Mouse (Mus musculus) lung, postnatal 0 days (tissue): ENCODE measurements around the gene Tspan7. TPM values are rescaled to one million over a fixed set of nuclear protein-coding genes. Genes with fewer than 3 reads are reported as not detected.
A peak's percentile ranks its signal among the peaks of the same experiment; 100 is the strongest.

Experiments used
- ATAC-seq: fragments of 200-750 bp; cut with Nextera tagmentation; 2 replicates; pipeline ENCODE4 v1.8.0; 2017; ENCODE audit warnings: moderate library complexity
- DNase-seq: peaks from one replicate; pipeline ENCODE4 v3.0.0-alpha.2; 2016; ENCODE audit warnings: low spot score
- H3K27ac ChIP-seq: fragments of 300-500 bp; sonication (generic); 2 replicates; pipeline ENCODE4 v1.5.1; 2014; ENCODE audit warnings: antibody characterized with exemption, mild to moderate bottlenecking, low read length, mixed read lengths
- H3K27me3 ChIP-seq: fragments of 300-500 bp; sonication (generic); replicated peaks from 2 replicates; pipeline ENCODE4 v1.6.1; 2014; ENCODE audit warnings: low read length, mixed read lengths; ENCODE audit not compliant: insufficient read depth
- H3K36me3 ChIP-seq: fragments of 300-500 bp; sonication (generic); 2 replicates; pipeline ENCODE4 v1.6.1; 2014; ENCODE audit warnings: low read length, mixed read lengths; ENCODE audit not compliant: insufficient read depth
- H3K4me1 ChIP-seq: fragments of 300-500 bp; sonication (generic); 2 replicates; pipeline ENCODE4 v1.6.1; 2014; ENCODE audit warnings: antibody characterized with exemption, low read depth, low read length, mixed read lengths; ENCODE audit not compliant: insufficient read depth
- H3K4me2 ChIP-seq: fragments of 300-500 bp; sonication (generic); replicated peaks from 2 replicates; pipeline ENCODE4 v1.6.1; 2014; ENCODE audit warnings: low read depth, mild to moderate bottlenecking, low read length, moderate library complexity, mixed read lengths
- H3K4me3 ChIP-seq: fragments of 300-500 bp; sonication (generic); 2 replicates; pipeline ENCODE4 v1.5.1; 2014; ENCODE audit warnings: low read depth, low read length
- H3K9ac ChIP-seq: fragments of 300-500 bp; sonication (generic); replicated peaks from 2 replicates; pipeline ENCODE4 v1.6.1; 2014; ENCODE audit warnings: low read depth, mild to moderate bottlenecking
- H3K9me3 ChIP-seq: fragments of 300-500 bp; sonication (generic); 2 replicates; pipeline ENCODE4 v1.6.1; 2016; ENCODE audit warnings: low read length, mixed read lengths
- CTCF ChIP-seq: IDR thresholded peaks from 2 replicates; pipeline ENCODE4 v1.5.1; 2016; ENCODE audit warnings: antibody characterized with exemption, mild to moderate bottlenecking
- EP300 ChIP-seq: IDR thresholded peaks from 2 replicates; pipeline ENCODE4 v1.6.1; 2016; ENCODE audit warnings: antibody characterized with exemption, mild to moderate bottlenecking, control low read depth
- whole genome bisulfite sequencing: fragments of 180-500 bp; shearing (Covaris S2); extraction: QIAGEN DNeasy Blood & Tissue Kit; methylation state at CpG from one replicate; pipeline ENCODE4 v1.1.7; 2014; 5-methylcytosine and 5-hydroxymethylcytosine counted together
- polyA plus RNA-seq: library from polyadenylated mRNA; unstranded; fragments of >200 nt; fragmentation: Nextera tagmentation; extraction: Ambion mirVana; gene quantifications from 2 replicates; pipeline ENCODE4 v1.2.1, GENCODE M21; 2015

Tspan7 gene
- polyA plus RNA-seq, 1 experiment from 2014 or later: 549 TPM

DNA sequence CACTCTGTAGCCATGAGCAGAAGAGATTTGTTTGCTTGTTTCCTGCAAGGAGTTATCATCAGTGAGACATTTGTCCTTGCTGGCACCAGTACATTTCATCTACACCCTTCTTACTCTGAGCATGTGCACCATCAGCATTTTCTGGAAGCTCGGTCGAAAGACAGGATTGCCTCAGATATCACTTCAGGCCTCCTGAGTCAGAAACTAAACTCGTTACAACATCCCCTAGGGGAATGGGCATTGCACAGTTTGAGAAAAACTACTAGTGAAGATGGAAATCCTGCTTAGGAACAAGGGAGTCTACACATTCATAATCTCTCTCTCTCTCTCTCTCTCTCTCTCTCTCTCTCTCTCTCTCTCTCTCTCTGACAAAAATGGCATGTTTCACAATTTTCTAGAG, 30.0 kb downstream of the Tspan7 start:
- Histone ChIP-seq H3K36me3 (no peaks in the 10 kb centered on the region), H3K4me3 (no peak overlapping the region), H3K27ac (no peak overlapping the region), H3K9me3 (no peaks in the 10 kb centered on the region), H3K27me3 (no peaks in the 10 kb centered on the region), H3K4me2 (no peak overlapping the region), H3K9ac (no peak overlapping the region), H3K4me1 (no peaks in the 10 kb centered on the region)
- DNase-seq (peak; percentile 13), ATAC-seq (no peak)
- WGBS: 50% methylated on average over 3 of the region's 3 CpGs
- TF ChIP-seq CTCF: no peak
- no peak for TF ChIP-seq EP300

DNA sequence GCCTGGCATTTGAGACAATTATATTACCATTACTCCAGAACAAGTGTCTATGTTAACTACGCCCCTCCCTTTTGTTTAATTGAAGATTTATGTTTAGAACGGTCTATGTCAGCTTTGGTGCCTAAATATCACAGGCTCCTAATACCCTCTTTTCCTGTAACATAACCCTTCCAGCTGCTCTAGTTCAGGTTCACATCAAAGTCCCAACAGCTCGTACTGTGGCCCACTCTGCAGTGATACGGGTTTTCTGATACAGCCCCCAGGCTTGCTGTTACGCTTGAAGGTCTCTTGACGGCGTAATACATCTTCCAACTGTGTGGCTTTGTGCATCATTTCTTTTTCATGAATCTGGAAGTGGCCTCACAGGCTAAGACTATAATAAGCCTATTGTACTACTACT, 31.5 kb downstream of the Tspan7 start:
- ATAC-seq: no peak
- Histone ChIP-seq H3K4me3 (no peak overlapping the region), H3K36me3 (no peaks in the 10 kb centered on the region), H3K27ac (no peak overlapping the region), H3K4me2 (no peak overlapping the region), H3K9me3 (no peaks in the 10 kb centered on the region), H3K9ac (no peak overlapping the region), H3K27me3 (no peaks in the 10 kb centered on the region), H3K4me1 (no peaks in the 10 kb centered on the region)
- WGBS: 78% methylated on average over 7 of the region's 7 CpGs
- DNase-seq: no peak
- TF ChIP-seq CTCF (no peak), EP300 (no peak)

DNA sequence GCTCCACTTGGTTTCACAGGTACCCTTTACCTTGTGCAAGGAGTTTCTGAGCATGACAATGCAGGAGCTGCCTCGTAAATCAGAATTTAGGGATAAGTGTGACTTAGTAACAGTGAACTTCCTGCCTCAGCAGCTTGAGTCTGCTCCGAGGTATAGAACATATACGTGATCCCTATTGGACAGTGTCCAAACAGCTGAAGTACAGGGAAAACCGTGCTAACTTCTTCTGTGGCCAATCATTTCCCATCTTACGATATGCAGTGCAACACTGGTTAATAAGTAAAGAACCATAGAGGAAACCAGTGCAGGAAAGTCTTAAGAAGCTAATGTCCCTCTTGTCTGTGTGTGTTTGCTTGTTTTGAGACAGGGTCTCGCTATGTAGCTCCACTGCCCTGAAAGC, 32.0 kb downstream of the Tspan7 start:
- Histone ChIP-seq H3K27ac (no peak overlapping the region), H3K9me3 (no peaks in the 10 kb centered on the region), H3K36me3 (no peaks in the 10 kb centered on the region), H3K4me2 (no peak overlapping the region), H3K4me3 (no peak overlapping the region), H3K9ac (no peak overlapping the region), H3K27me3 (no peaks in the 10 kb centered on the region), H3K4me1 (no peaks in the 10 kb centered on the region)
- no peak for TF ChIP-seq CTCF
- TF ChIP-seq EP300: no peak
- DNase-seq: no peak
- ATAC-seq: no peak
- WGBS: 58% methylated on average over 6 of the region's 6 CpGs

DNA sequence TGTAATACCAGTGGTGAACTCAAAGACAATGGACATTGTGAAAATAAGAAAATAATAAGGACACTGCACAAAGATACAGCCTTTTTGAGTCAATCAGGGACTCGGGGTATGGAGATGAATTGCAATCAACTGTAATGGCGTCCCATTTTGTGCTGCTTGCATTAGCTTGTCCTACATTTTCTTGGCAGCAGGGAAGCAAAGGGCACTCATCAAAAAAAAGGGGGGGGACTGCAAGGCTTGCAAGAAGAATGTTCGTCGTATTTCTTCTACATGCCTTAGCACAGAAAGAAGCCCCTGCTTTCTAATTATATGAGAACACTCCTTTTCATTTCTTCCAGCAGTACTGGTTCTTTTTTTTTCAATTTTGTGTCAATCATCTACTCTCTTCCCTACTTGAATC, 32.8 kb downstream of the Tspan7 start:
- H3K4me3 ChIP-seq: no peak overlapping the region
- TF ChIP-seq EP300: no peak
- TF ChIP-seq CTCF: no peak
- 72% methylated on average over 4 of the region's 4 CpGs for WGBS
- DNase-seq: no peak
- no peak overlapping the region for H3K27ac ChIP-seq
- H3K4me1 ChIP-seq: no peaks in the 10 kb centered on the region
- no peaks in the 10 kb centered on the region for H3K36me3 ChIP-seq
- H3K9me3 ChIP-seq: no peaks in the 10 kb centered on the region
- H3K9ac ChIP-seq: no peak overlapping the region
- H3K27me3 ChIP-seq: no peaks in the 10 kb centered on the region
- no peak overlapping the region for H3K4me2 ChIP-seq
- no peak for ATAC-seq

DNA sequence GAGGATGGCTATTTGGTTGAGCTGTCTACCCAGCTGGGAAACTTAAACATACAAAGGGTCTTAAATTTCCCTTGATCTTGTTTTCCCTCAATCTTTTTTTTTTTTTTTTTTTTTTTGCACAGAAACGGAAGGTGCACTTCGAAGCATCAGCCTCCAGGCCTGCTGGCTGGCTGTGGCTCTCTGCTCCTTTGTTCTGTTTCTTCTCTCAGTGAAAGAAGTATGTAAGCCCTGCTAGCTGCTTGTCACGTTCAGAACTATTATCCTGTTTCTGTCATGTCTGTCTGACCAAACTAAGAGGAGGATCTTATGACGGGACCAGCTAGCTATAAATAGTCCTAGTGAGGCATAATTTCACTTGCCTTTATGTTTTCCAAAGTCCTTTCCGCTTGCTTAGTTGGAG, 33.6 kb downstream of the Tspan7 start:
- Histone ChIP-seq H3K27ac (no peak overlapping the region), H3K4me3 (no peak overlapping the region), H3K4me2 (no peak overlapping the region), H3K36me3 (no peaks in the 10 kb centered on the region), H3K4me1 (no peaks in the 10 kb centered on the region), H3K27me3 (no peaks in the 10 kb centered on the region), H3K9ac (no peak overlapping the region), H3K9me3 (no peaks in the 10 kb centered on the region)
- ATAC-seq (no peak), DNase-seq (no peak)
- TF ChIP-seq EP300 (no peak), CTCF (no peak)
- WGBS: 21% methylated on average over 5 of the region's 5 CpGs

DNA sequence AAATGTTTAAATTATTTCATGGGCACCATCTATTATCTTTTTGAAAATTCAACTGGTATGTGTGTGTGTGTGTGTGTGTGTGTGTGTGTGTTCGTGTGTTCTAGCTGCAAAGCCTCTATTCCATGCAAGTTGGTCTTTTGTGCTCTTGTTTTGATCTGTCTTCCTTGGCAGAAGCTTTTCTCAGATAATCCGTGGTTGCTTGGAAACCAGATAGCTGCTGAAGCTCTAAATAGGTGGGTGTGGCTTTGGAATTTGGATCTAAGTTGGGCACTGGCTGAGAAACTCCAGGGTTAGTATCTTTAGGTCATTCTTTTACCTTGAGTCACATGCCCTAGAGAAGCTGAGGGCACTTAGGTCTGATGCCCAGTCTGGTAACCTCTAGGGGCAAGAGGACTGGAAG, 50.5 kb downstream of the Tspan7 start:
- H3K4me2 ChIP-seq: no peak overlapping the region
- H3K9ac ChIP-seq: no peak overlapping the region
- H3K27me3 ChIP-seq: no peaks in the 10 kb centered on the region
- H3K27ac ChIP-seq: no peak overlapping the region
- no peak for DNase-seq
- no peak for TF ChIP-seq CTCF
- TF ChIP-seq EP300: no peak
- no peaks in the 10 kb centered on the region for H3K9me3 ChIP-seq
- H3K4me3 ChIP-seq: no peak overlapping the region
- WGBS: 25% methylated on average over 2 of the region's 2 CpGs
- no peaks in the 10 kb centered on the region for H3K36me3 ChIP-seq
- H3K4me1 ChIP-seq: no peaks in the 10 kb centered on the region
- no peak for ATAC-seq

DNA sequence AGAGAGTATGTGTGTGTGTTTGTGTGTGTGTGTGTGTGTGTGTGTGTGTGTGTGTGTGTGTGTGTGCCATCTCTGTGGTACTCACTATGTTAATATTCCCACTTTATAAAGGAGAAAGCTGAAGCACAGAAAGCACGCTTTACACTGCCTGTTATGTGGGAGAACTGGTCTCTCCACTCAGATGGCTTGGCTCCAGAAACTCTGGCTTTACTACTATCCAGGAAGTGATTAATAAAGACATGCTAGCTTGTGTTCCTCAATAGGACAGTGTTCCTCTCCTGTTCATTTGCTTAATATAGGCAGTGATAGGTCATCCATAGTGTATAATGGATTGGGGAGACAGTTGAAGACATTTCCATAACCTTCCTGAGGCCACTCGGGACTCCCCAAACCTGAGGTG, 54.1 kb downstream of the Tspan7 start:
- no peak overlapping the region for H3K9ac ChIP-seq
- TF ChIP-seq EP300 (no peak), CTCF (no peak)
- no peak overlapping the region for H3K4me3 ChIP-seq
- no peaks in the 10 kb centered on the region for H3K9me3 ChIP-seq
- H3K27ac ChIP-seq: no peak overlapping the region
- H3K4me1 ChIP-seq: no peaks in the 10 kb centered on the region
- H3K4me2 ChIP-seq: no peak overlapping the region
- 34% methylated on average over 2 of the region's 2 CpGs for WGBS
- peak; percentile 43 for DNase-seq
- H3K27me3 ChIP-seq: no peaks in the 10 kb centered on the region
- no peaks in the 10 kb centered on the region for H3K36me3 ChIP-seq
- ATAC-seq: no peak
